Mouse (Mus musculus) cerebellum, adult 2 months (tissue): ENCODE measurements around the gene Ccl1.

Experiments used
- CTCF ChIP-seq: fragments of 200-500 bp; IDR thresholded peaks from 2 replicates; pipeline ENCODE4 v1.5.1; 2011; ENCODE audit warnings: low read depth, mild to moderate bottlenecking, control low read depth, low read length, moderate library complexity, borderline replicate concordance; ENCODE audit not compliant: insufficient read depth
- POLR2A ChIP-seq: fragments of 200-500 bp; IDR thresholded peaks from 2 replicates; pipeline ENCODE4 v1.6.1; 2011; ENCODE audit warnings: low read length, control low read depth, borderline replicate concordance; ENCODE audit not compliant: insufficient read depth

GRCm38 (mm10) chr11:82197774-82198173, 107.7 kb downstream of the Ccl1 start:
- TF ChIP-seq CTCF (no peak), POLR2A (no peak)
